Mouse (Mus musculus) layer of hippocampus, adult 9-10 months (tissue): ENCODE measurements around the gene Tiam1.
A peak's percentile ranks its signal among the peaks of the same experiment; 100 is the strongest.

Experiments
- DNase-seq: peaks from one replicate; pipeline ENCODE4 v3.0.0; 2022; ENCODE audit warnings: low spot score

The Tiam1 gene

GRCm38 (mm10) chr16:89837096-89837495, 306.5 kb downstream of the Tiam1 start:
- DNase-seq = no peak

GRCm38 (mm10) chr16:89835551-89835950, 308.0 kb downstream of the Tiam1 start:
- DNase-seq = no peak

GRCm38 (mm10) chr16:89833011-89833410, 310.6 kb downstream of the Tiam1 start:
- no peak for DNase-seq

GRCm38 (mm10) chr16:89831172-89831571, 312.4 kb downstream of the Tiam1 start:
- DNase-seq = peak; percentile 49

GRCm38 (mm10) chr16:89830221-89830648, 313.3 kb downstream of the Tiam1 start:
- no peak for DNase-seq

- DNase-seq = no peak
Measured at GRCm38 (mm10) chr16:89827496-89828125, 316.0 kb downstream of the Tiam1 start.

GRCm38 (mm10) chr16:89825875-89826274, 317.7 kb downstream of the Tiam1 start:
- DNase-seq = no peak

- DNase-seq = no peak
Measured at GRCm38 (mm10) chr16:89822882-89823281, 320.7 kb downstream of the Tiam1 start.

GRCm38 (mm10) chr16:89818661-89819060, 324.9 kb downstream of the Tiam1 start:
- DNase-seq = no peak

GRCm38 (mm10) chr16:89817861-89818630, 325.5 kb downstream of the Tiam1 start:
- DNase-seq = no peak

- no peak for DNase-seq
Measured at GRCm38 (mm10) chr16:89817301-89817700, 326.3 kb downstream of the Tiam1 start.

- no peak for DNase-seq
Measured at GRCm38 (mm10) chr16:89816506-89817172, 326.9 kb downstream of the Tiam1 start.

- no peak for DNase-seq
Measured at GRCm38 (mm10) chr16:89813536-89813935, 330.0 kb downstream of the Tiam1 start.

GRCm38 (mm10) chr16:89812891-89813290, 330.7 kb downstream of the Tiam1 start:
- no peak for DNase-seq

- no peak for DNase-seq
Measured at GRCm38 (mm10) chr16:89810398-89810797, 333.2 kb downstream of the Tiam1 start.

GRCm38 (mm10) chr16:89808168-89808567, 335.4 kb downstream of the Tiam1 start:
- no peak for DNase-seq

- DNase-seq = no peak
Measured at GRCm38 (mm10) chr16:89805946-89806345, 337.6 kb downstream of the Tiam1 start.

- no peak for DNase-seq
Measured at GRCm38 (mm10) chr16:89805210-89805609, 338.4 kb downstream of the Tiam1 start.

- DNase-seq = no peak
Measured at GRCm38 (mm10) chr16:89801493-89801892, 342.1 kb downstream of the Tiam1 start.

GRCm38 (mm10) chr16:89799772-89800171, 343.8 kb downstream of the Tiam1 start:
- no peak for DNase-seq

- DNase-seq = no peak
Measured at GRCm38 (mm10) chr16:89796566-89796965, 347.0 kb downstream of the Tiam1 start.

- no peak for DNase-seq
Measured at GRCm38 (mm10) chr16:89789792-89790434, 353.7 kb downstream of the Tiam1 start.
